Mouse (Mus musculus) T-helper 1 cell (primary cell): ENCODE results near the gene Samd8.

Source experiments
- in situ Hi-C: fragments of 300-600 bp; cut with MboI, MseI; formaldehyde crosslinking; loops from one replicate; pipeline ENCODE4 v1.15.1; 2025; ENCODE audit warnings: high pct_unique_total_duplicates

The Samd8 gene

DNA sequence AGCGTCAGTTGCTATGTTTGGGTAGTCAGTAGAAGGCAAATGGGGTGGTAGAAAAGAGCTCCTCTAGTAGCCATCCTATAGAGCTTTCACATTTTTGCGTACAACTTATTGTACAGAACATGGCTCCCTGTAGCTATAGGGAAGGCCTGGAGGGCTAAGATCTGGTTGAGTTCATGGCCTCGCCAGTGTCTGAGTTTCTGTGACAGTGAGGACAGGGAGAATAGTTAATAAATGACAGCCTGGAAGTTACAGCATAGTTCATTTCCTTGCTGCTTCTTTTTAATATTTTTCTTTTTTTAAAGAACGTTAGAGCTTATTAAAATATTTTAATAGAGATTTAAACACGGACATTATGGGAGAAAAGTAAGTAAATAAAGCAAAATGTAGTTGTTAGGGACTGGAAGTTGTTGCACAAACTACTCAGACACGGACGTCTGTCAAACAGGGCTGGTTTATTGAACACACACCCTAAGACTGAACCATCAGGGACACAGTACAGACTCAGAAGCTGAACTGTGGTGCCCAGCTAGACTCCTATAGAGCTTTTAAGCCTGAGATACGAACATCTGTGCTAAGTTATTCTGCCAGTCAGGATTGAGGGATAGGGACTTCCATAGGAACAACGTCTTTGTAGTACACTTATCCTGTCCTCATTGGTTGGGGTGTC lies 40.4 kb downstream of the Samd8 start:
- in situ Hi-C loops, result no loop called here

- in situ Hi-C loops, result no loop called here
Observed at GRCm38 (mm10) chr14:21791722-21792121, 41.4 kb downstream of the Samd8 start.

DNA sequence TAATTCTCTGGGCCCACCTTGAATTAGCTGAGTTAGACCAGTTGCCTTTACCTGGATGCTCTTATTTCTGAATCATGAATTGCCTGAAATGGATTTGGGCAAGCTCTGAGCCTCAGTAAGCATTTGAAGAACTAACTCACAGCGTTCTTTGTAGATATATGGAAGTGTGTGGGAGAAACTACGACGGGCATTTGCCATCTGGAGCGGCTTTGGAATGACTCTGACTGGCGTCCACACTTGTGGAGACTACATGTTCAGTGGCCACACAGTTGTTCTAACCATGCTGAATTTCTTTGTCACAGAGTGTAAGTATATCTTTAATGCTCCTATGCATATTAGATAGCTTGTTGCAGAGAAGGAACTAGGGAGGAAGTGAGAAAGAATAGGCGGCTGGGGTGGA lies 41.9 kb downstream of the Samd8 start:
- in situ Hi-C loops, result no loop called here

- in situ Hi-C loops, result no loop called here
Observed at GRCm38 (mm10) chr14:21800641-21801040, 50.3 kb downstream of the Samd8 start.

DNA sequence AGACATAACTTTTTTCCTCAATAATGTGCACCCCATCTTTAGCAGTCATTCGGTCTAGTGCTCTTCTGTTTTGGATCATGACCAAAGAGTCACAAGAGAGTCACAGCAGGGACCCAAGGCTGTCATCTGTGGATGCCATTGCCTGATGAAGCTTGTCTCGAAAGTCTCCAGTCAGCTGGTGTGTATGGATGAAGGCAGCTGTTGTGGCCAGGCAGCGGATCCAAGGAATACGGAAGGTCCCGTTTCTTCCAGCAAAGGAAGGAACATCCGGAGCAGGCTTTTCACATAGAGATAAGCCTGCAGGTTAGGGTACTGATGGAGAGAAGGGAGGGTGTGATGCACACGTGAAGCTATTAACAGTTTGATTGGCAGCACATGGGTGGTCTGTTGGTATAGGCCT lies 51.3 kb downstream of the Samd8 start:
- in situ Hi-C loops, result no loop called here

DNA sequence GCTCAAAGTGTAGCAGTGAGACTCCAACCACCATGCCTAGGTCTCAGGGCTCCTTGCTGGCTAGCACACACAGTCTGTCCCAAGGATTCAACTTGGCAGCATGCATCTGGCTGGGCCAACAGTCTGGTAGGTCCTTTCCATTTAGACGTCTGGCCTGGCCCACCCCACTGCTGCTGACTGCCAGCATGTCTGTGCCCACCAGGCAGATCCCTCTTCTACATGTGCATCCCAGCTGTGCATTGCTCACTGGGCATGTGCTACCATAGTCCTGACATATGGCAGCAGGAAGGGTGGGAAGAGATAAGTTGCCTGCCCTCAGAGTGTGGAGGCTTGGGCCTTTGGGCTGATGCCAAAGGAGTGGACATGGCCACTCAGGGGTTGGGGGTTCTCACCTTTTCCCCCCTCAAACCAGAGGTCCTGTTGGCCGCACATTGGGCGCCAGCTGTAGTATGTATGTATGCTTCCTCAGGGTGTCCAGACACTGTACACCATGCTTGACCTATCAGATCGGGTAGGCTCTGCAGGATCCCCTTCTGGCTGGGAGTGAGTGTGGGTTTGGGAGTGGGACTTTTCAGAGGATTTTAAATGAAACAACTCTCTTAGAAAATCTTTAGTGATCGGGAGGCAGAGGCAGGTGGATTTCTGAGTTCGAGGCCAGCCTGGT lies 52.3 kb downstream of the Samd8 start:
- in situ Hi-C loops, result no loop called here

GRCm38 (mm10) chr14:21806203-21806602 lies 55.9 kb downstream of the Samd8 start:
- in situ Hi-C loops, result no loop called here

GRCm38 (mm10) chr14:21806631-21807160 lies 56.4 kb downstream of the Samd8 start:
- in situ Hi-C loops, result no loop called here

DNA sequence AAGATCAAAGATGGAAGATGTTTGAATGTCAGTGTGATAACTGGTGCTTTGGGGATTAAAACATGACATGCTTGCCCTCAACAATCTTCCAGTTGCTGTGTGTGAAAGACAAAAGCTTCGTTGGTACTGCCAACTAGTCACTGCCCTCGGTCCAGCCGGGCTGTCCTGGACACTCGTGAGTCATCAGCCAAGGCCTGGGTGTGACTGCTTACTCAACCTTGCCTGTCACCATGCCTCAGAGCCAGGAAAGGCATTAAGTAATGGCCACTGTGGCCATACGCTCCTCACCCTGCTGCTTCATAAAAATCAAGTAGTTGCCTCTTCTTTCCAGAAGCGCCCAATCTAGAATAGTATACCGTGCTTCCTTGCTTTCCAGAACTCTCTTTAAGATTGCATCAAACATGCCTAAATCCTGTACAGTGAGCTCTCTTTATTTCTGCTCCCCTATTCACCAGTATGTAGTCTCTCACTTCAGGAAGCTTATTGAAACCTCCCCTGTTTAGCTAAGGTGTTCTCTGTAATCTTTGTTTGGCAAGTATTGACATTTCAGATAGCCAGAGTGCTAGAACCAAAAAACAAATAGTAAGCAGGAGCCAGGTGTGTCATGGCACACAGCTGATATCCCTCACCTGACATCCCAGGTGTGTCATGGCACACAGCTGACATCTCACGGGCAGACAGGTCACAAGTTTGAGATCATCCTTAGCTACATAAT lies 58.0 kb downstream of the Samd8 start:
- in situ Hi-C loops, result no loop called here

GRCm38 (mm10) chr14:21809418-21809817 lies 59.1 kb downstream of the Samd8 start:
- in situ Hi-C loops, result no loop called here

- in situ Hi-C loops, result no loop called here
Observed at GRCm38 (mm10) chr14:21811301-21811700, 61.0 kb downstream of the Samd8 start.

DNA sequence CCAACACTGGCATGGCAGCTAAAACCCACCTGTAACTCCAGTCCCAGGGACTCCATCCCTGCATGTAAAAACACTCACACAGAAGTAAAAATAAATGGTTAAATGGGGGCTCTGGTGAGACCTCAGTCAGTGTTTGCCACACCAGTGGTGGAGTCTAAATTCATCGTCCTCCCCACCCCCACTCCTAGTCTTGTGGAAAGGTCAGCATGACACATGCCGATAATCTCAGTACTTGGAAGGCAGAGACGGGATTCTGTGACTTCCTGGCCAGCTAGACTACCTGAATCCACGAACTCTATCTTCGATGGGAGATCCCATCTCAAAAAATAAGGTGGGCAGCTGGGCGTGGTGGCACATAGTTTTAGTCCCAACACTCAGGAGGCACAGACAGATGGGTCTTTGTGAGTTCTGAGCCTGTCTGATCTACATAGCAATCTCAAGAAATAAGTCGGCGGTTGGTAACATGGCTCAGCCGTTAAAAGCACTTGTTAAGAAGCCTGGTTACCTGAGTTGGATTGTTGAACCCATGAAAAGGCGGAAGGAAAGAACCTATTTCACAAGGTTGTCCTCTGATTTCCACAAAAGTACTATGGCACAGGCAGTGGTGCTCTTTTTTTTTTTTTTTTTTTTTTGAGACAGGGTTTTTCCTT lies 61.5 kb downstream of the Samd8 start:
- in situ Hi-C loops, result no loop called here

DNA sequence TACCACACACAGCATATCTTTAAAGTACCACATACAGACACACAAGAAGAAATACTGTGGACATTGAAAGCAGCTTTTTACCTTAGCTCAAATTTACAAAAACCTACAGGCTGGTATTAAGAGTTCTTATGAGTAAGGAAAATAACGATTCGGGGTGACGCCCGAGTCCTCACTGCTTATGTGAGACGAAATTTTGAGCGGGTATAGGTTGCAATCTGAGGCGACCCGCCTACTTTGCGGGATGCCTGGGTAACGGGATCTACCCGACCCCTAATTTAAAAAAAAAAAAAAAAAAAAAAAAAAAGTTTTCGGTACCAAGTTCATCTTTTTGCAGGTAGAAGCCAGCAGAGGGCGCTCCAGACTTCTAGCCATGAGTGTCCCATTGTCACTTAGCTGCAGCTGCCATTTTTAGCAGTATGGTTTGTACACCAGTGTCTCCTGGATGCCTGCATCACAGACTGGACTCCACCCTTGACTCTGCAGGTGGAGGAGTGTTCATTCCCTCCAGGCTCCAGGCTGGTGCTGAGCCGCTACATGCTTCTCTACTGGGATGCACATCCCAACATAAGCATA lies 62.3 kb downstream of the Samd8 start:
- in situ Hi-C loops, result no loop called here

DNA sequence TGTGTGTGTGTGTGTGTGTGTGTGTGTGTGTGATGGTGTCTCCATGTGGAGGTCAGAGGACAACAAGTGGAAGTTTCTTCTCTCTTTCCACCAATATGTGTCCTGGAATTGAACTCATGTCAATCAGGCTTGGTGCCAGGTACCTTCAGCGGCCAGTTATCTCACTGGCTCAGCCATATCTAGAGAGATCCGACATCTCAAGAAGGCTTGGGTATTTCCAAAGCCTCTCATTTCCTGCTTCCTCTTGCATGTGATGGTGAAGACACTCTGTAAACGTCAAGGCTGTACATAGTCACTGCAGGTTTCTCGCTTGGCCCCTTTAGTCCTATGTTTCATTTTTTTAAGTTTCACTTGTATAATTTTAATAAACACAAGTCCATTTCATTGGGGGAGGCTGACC lies 62.9 kb downstream of the Samd8 start:
- in situ Hi-C loops, result no loop called here

- in situ Hi-C loops, result no loop called here
Observed at GRCm38 (mm10) chr14:21813847-21814246, 63.5 kb downstream of the Samd8 start.

GRCm38 (mm10) chr14:21814606-21815005 lies 64.3 kb downstream of the Samd8 start:
- in situ Hi-C loops, result loop anchor here (5.0 kb wide), 1 partner anchor 38 kb away; no protein-coding TSS in a partner anchor

DNA sequence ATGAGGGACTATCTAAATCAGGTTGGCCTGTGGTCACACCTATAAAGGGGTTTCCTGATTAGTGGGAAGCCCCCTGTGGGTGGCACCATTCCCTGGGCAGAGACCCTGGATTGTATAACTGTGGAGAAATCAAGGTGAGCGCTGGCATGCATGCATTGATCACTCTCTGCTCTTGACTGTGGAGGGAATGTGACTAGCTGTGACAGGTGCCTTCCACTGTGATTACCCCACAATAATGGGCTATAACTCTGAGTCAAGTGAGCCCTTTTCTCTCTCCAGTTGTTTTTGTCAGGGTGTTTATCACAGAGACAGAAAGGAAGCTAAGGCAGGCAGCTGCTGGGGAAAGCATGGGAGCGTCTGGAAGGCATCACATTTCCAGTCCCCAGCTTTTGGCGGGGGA lies 65.9 kb downstream of the Samd8 start:
- in situ Hi-C loops, result loop anchor here (5.0 kb wide), 1 partner anchor 36 kb away; no protein-coding TSS in a partner anchor

GRCm38 (mm10) chr14:21817453-21817852 lies 67.1 kb downstream of the Samd8 start:
- in situ Hi-C loops, result loop anchor here (5.0 kb wide), 1 partner anchor 35 kb away; no protein-coding TSS in a partner anchor

DNA sequence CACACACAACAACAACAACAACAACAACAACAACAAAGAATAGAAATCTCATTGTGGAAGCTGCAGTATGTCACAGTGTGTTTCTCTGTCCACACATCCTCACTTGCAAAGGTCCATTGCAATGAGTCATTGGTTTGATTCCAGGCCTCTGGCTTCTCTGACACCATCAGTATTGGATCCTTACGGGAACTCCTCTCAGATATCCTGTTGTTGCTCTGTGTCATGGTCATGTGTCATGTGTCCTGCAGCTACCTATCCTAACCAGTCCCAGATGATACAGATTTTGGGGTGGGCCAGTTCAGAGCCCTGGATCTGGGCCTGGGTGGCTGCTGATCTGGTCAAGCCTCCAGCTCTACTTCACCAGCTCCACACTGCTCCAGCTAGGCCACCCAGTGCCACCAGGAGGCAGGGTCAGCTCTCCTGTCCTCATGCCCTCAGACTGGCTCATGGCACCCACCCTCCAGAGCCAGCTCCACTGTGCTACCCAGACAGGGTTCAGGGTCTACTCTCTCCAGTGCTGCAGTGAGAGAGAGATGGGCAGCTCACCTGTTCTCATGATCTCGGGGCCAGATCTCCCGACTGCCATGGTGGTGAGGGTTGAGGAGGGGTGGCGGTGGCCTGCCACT lies 70.7 kb downstream of the Samd8 start:
- in situ Hi-C loops, result no loop called here

GRCm38 (mm10) chr14:21822307-21822706 lies 72.0 kb downstream of the Samd8 start:
- in situ Hi-C loops, result no loop called here

- in situ Hi-C loops, result no loop called here
Observed at GRCm38 (mm10) chr14:21822795-21823374, 72.6 kb downstream of the Samd8 start.
